Mouse (Mus musculus): Measurements from ENCODE around the gene Defb5.
"Not testable (repeated sequence)": the region's sequence is repeated elsewhere in the genome, so short reads cannot be mapped to it uniquely, and the experiment has no call there.

The Defb5 gene

GRCm38 (mm10) chr8:19247280-19247679 lies at the start of gene Defb5:
Gene Defb5 (plus strand): TSS chr8:19247580.
- DNase-seq (ENCODE audit: low read depth, low spot score) = no peak

- no peak for DNase-seq (ENCODE audit: low read depth, low spot score)
Observed at GRCm38 (mm10) chr8:19225161-19225560, 22.2 kb upstream of the Defb5 start, which contains the start of gene Defb6. Gene Defb6 (plus strand): TSS chr8:19225478.

- no peak for DNase-seq (ENCODE audit: low read depth, low spot score)
Observed at GRCm38 (mm10) chr8:19238101-19238500, 9.3 kb upstream of the Defb5 start.

- no peak for DNase-seq (ENCODE audit: low read depth, low spot score)
Observed at GRCm38 (mm10) chr8:19239616-19240015, 7.8 kb upstream of the Defb5 start, which contains the start of gene Defb46. Gene Defb46 (plus strand): TSS chr8:19239916.

- no peak for DNase-seq (ENCODE audit: low read depth, low spot score)
Observed at GRCm38 (mm10) chr8:19258136-19258535, 10.8 kb downstream of the Defb5 start.

GRCm38 (mm10) chr8:19259667-19260066 lies 12.3 kb downstream of the Defb5 start:
- DNase-seq (ENCODE audit: low read depth, low spot score) = no peak

GRCm38 (mm10) chr8:19293060-19293459 lies 45.7 kb downstream of the Defb5 start, which contains the start of gene Defb3:
Gene Defb3 (plus strand): TSS chr8:19293360.
- not testable (repeated sequence) for DNase-seq (ENCODE audit: low read depth, low spot score)

GRCm38 (mm10) chr8:19298361-19298760 lies 51.0 kb downstream of the Defb5 start:
- not testable (repeated sequence) for DNase-seq (ENCODE audit: low read depth, low spot score)
